Mouse (Mus musculus) stomach, postnatal 0 days (tissue): ENCODE measurements around the gene Psip1.

Source experiments
- CTCF ChIP-seq: IDR thresholded peaks from 2 replicates; pipeline ENCODE4 v1.5.1; 2016; ENCODE audit warnings: antibody characterized with exemption, low read depth, mild to moderate bottlenecking, moderate library complexity
- EP300 ChIP-seq: optimal IDR thresholded peaks from 2 replicates; pipeline ENCODE3; 2016; ENCODE audit warnings: antibody characterized with exemption

- TF ChIP-seq CTCF = no peak
- no peak for TF ChIP-seq EP300
Observed at GRCm38 (mm10) chr4:83431950-83432349, 54.3 kb downstream of the Psip1 start.
